Mouse (Mus musculus) left cerebral cortex, adult 11 months (tissue): Measurements from ENCODE around the gene Gm28044.
"Not testable (repeated sequence)": the region's sequence is repeated elsewhere in the genome, so short reads cannot be mapped to it uniquely, and the experiment has no call there.

Source experiments
- DNase-seq: peaks from one replicate; pipeline ENCODE4 v3.0.0; 2022; ENCODE audit warnings: low spot score

Gm28044 gene

GRCm38 (mm10) chr13:67360131-67360744 lies at the start of gene Gm28044, which contains the start of gene Zfp953:
TSS of gene Gm28044 (minus strand) at chr13:67360536.
TSS of gene Zfp953 (minus strand) at chr13:67360605.
- DNase-seq: peak; percentile 88

DNA sequence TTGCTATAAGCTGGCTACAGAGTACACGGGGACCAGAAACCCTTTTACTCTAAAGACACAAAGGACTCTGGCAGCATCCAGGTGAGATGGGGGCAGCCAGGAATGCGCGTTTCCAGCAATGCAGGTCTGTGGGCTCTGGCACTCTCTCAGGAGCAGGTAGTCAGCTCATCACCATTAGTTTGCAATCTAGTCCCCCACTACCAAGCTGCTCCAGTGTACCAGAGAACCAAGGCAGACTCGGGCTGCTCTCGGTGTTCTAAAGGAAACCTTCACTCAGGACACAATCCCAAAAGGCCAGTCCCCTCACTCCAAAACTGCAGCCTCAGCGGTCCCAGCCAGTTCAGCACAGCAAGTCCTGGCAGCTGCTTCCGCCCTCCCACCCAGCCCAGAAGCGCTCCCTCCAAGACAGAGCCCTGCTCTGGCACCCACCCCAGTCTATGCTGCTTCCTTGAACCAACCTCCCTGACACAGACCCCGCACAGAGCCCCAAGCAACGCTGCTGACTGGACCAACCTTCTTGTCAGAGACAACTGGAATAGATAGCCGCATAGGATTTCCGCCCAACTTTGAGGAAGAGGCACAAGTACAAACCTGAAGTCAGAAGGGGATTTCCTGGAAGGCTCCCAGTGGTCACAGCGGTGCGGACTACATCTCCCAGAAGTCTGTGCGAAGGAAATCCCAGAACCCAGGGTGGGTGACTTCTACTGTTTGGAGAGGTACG lies 39.0 kb upstream of the Gm28044 start, which contains the start of gene Zfp429:
Zfp429 (minus strand) TSS at position 637 of the 721 bp plus-strand sequence.
- peak; percentile 40 for DNase-seq

GRCm38 (mm10) chr13:67376255-67376654 lies 15.9 kb upstream of the Gm28044 start:
- not testable (repeated sequence) for DNase-seq

DNA sequence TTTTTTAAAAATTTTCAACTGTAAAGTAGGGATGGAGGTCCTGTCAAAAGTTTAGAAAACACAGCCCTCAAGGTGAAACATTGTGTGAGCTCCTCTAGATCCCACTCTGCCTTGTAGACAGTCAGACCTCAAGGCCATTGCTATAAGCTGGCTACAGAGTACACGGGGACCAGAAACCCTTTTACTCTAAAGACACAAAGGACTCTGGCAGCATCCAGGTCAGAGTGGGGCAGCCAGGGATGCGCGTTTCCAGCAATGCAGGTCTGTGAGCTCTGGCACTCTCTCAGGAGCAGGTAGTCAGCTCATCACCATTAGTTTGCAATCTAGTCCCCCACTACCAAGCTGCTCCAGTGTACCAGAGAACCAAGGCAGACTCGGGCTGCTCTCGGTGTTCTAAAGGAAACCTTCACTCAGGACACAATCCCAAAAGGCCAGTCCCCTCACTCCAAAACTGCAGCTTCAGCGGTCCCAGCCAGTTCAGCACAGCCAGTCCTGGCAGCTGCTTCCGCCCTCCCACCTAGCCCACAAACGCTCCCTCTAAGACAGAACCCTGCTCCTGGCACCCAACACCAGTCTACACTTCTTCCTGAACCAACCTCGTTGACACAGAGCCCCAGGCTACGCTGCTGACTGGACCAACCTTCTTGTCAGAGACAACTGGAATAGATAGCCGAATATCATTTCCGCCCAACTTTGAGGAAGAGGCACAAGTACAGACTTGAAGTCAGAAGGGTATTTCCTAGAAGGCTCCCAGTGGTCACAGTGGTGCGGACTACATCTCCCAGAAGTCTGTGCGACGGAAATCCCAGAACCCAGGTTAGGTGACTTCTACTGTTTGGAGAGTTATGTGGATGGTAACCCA lies 14.9 kb upstream of the Gm28044 start, which contains the start of the genes Gm28041 and Zfp456:
Gm28041 (minus strand) TSS at position 684 of the 862 bp plus-strand sequence.
Zfp456 (minus strand) TSS at position 761 of the 862 bp plus-strand sequence.
- DNase-seq: peak; percentile 47

GRCm38 (mm10) chr13:67351854-67352253 lies 8.5 kb downstream of the Gm28044 start:
- DNase-seq: no peak

- no peak for DNase-seq
These were observed 16.9 kb downstream of the Gm28044 start for GRCm38 (mm10) chr13:67343422-67343821.

DNA sequence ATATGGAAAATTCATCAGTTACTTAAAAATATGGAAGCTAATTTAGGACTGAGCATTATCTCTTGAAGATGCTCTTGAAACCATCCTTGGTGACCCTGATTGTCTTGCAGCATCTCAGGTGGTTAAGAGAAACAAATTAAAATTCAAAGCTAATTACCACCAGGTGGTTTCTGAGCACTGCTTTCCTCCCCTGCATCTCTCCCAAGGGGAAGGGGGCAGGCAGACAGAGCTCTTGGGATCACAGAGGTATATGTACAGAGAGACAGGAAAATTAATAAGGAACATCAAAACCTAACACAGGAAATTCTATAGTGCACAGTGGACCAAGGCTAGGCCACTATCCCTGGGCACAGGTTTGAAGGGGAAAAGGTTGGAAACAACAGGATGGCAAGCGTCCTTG lies 27.5 kb downstream of the Gm28044 start:
- DNase-seq: no peak

GRCm38 (mm10) chr13:67332019-67332724 lies 28.2 kb downstream of the Gm28044 start, which contains the start of gene Zfp595:
TSS of gene Zfp595 (minus strand) at chr13:67332570.
- peak; percentile 82 for DNase-seq

GRCm38 (mm10) chr13:67306718-67307117 lies 53.6 kb downstream of the Gm28044 start:
- DNase-seq: no peak

DNA sequence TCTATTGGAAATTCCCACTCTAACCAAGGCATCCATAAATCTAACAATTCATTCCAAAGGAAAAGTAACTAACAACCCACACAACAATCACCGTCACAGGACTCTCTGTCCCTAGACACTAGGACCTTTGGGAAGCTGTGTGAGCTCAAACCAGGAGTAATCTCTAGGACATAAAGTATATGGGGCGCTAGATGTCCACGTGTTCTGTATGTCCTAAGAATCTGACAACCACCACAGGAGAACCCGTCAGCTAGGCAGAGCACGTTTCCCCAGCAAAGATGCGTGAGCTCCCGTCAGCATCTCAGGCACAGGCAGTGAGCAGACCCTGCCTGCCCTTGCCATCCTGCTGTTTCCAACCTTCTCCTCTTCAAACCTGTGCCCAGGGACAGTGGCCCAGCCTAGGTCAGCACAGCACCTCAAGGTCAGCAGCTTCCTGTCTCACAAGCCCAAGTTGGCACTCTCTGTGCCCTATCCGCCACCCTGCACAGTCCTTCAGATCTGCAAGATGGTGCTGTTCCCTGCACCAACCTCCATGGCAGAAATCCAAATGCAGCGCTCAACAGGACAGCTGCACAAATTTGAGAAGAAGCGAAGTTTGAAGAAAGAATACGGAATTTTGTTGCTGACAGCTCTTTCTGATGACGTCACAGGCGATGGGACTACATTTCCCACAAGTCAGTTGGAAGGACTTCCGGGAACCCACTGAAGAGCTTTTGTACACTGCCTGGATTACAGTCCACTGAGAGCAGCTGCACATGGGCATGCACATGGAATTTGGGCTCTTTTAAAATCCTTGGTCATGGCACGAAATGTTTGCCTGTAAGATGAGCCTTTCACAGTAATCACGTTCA lies 54.3 kb downstream of the Gm28044 start, which contains the start of gene Zfp457:
Zfp457 (minus strand) TSS at position 664 of the 851 bp plus-strand sequence.
- DNase-seq: peak; percentile 91

- DNase-seq: peak; percentile 17
These were observed 82.0 kb downstream of the Gm28044 start, which contains the start of gene Zfp458 for GRCm38 (mm10) chr13:67278314-67278713. TSS of gene Zfp458 (minus strand) at chr13:67278466.

- not testable (repeated sequence) for DNase-seq
These were observed 90.8 kb downstream of the Gm28044 start for GRCm38 (mm10) chr13:67269383-67270065.

GRCm38 (mm10) chr13:67268568-67269369 lies 91.6 kb downstream of the Gm28044 start:
- peak; percentile 82 for DNase-seq
